Mouse (Mus musculus) hindbrain, embryonic 11.5 days (tissue): ENCODE measurements around the gene A830031A19Rik. TPM values are rescaled to one million over a fixed set of nuclear protein-coding genes. Genes with fewer than 3 reads are reported as not detected.
A peak's percentile ranks its signal among the peaks of the same experiment; 100 is the strongest.

ENCODE experiments used
- ATAC-seq: fragments of 200-750 bp; cut with Nextera tagmentation; 2 replicates; pipeline ENCODE4 v1.8.0; 2017; ENCODE audit warnings: mild to moderate bottlenecking, moderate TSS enrichment, moderate library complexity; ENCODE audit not compliant: low FRiP score
- DNase-seq: peaks from one replicate; pipeline ENCODE4 v3.0.0-alpha.2; 2015; ENCODE audit warnings: low spot score
- H3K27ac ChIP-seq: fragments of 300-500 bp; sonication (generic); 2 replicates; pipeline ENCODE4 v1.5.1; 2014; ENCODE audit warnings: mild to moderate bottlenecking, low read depth, low read length
- H3K27me3 ChIP-seq: fragments of 300-500 bp; sonication (generic); 2 replicates; pipeline ENCODE4 v1.6.1; 2014; ENCODE audit warnings: mild to moderate bottlenecking, low read length, moderate library complexity, mixed read lengths; ENCODE audit not compliant: control insufficient read depth, insufficient read depth
- H3K36me3 ChIP-seq: fragments of 300-500 bp; sonication (generic); 2 replicates; pipeline ENCODE4 v1.6.1; 2014; ENCODE audit warnings: mild to moderate bottlenecking, low read length, moderate library complexity, mixed read lengths; ENCODE audit not compliant: control insufficient read depth, insufficient read depth
- H3K4me1 ChIP-seq: fragments of 300-500 bp; sonication (generic); replicated peaks from 2 replicates; pipeline ENCODE4 v1.6.1; 2014; ENCODE audit warnings: low read length, mixed read lengths; ENCODE audit not compliant: control insufficient read depth, insufficient read depth
- H3K4me2 ChIP-seq: fragments of 300-500 bp; sonication (generic); replicated peaks from 2 replicates; pipeline ENCODE4 v1.6.1; 2014; ENCODE audit warnings: mild to moderate bottlenecking, low read depth, low read length
- H3K4me3 ChIP-seq: fragments of 300-500 bp; sonication (generic); 2 replicates; pipeline ENCODE4 v1.5.1; 2014; ENCODE audit warnings: low read depth, low read length
- H3K9ac ChIP-seq: fragments of 300-500 bp; sonication (generic); 2 replicates; pipeline ENCODE4 v1.6.1; 2014; ENCODE audit warnings: low read depth, low read length
- H3K9me3 ChIP-seq: fragments of 300-500 bp; sonication (generic); 2 replicates; pipeline ENCODE4 v1.6.1; 2016; ENCODE audit warnings: low read length; ENCODE audit not compliant: control insufficient read depth
- WGBS: fragments of 180-500 bp; shearing (Covaris S2); extraction: QIAGEN DNeasy Blood & Tissue Kit; methylation state at CpG from one replicate; pipeline ENCODE4 v1.1.7; 2014; 5-methylcytosine and 5-hydroxymethylcytosine counted together
- polyA plus RNA-seq: library from polyadenylated mRNA; unstranded; fragments of >200 nt; fragmentation: Nextera tagmentation; extraction: Ambion mirVana; gene quantifications from 2 replicates; pipeline ENCODE4 v1.2.1, GENCODE M21; 2014

Gene A830031A19Rik
- polyA plus RNA-seq, 1 experiment from 2014 or later = not detected

GRCm38 (mm10) chr11:24091393-24092080 lies 16.7 kb upstream of the A830031A19Rik start:
- Histone ChIP-seq H3K27me3 (no peaks in the 10 kb centered on the region), H3K4me2 (no peak overlapping the region), H3K4me3 (no peak overlapping the region), H3K27ac (no peak overlapping the region), H3K36me3 (no peaks in the 10 kb centered on the region), H3K4me1 (0 out of 2 replicates have a peak, but pooled peaks cover 3% of the 10 kb centered on the region), H3K9ac (no peak overlapping the region), H3K9me3 (no peaks in the 10 kb centered on the region)
- DNase-seq = no peak
- peak; percentile 18; the same call in 1 of the 2 replicates for ATAC-seq
- WGBS = 24% methylated on average over 15 of the region's 15 CpGs

- H3K27me3 ChIP-seq = no peaks in the 10 kb centered on the region
- H3K4me2 ChIP-seq = no peak overlapping the region
- H3K4me3 ChIP-seq = no peak overlapping the region
- 84% methylated on average over 4 of the region's 4 CpGs for WGBS
- ATAC-seq = no peak
- H3K9me3 ChIP-seq = no peaks in the 10 kb centered on the region
- H3K4me1 ChIP-seq = no peaks in the 10 kb centered on the region; the same call in 1 of the 2 replicates
- peaks cover 5% of the 10 kb centered on the region; the same call in 1 of the 2 replicates for H3K36me3 ChIP-seq
- no peak for DNase-seq
- no peak overlapping the region for H3K27ac ChIP-seq
- no peak overlapping the region for H3K9ac ChIP-seq
These were observed 15.6 kb upstream of the A830031A19Rik start for GRCm38 (mm10) chr11:24090443-24090842.

GRCm38 (mm10) chr11:24087069-24087468 lies 12.2 kb upstream of the A830031A19Rik start:
- no peak overlapping the region for H3K9ac ChIP-seq
- peaks cover 2% of the 10 kb centered on the region; the same call in 1 of the 2 replicates for H3K4me1 ChIP-seq
- no peaks in the 10 kb centered on the region for H3K27me3 ChIP-seq
- 82% methylated on average over 4 of the region's 4 CpGs for WGBS
- no peaks in the 10 kb centered on the region for H3K9me3 ChIP-seq
- no peak overlapping the region for H3K27ac ChIP-seq
- ATAC-seq = no peak
- no peak overlapping the region for H3K4me3 ChIP-seq
- H3K4me2 ChIP-seq = no peak overlapping the region
- DNase-seq = no peak
- peaks cover 5% of the 10 kb centered on the region; the same call in 1 of the 2 replicates for H3K36me3 ChIP-seq

- no peak overlapping the region for H3K9ac ChIP-seq
- no peak for DNase-seq
- H3K4me1 ChIP-seq = peaks cover 2% of the 10 kb centered on the region; the same call in 1 of the 2 replicates
These were observed 11.1 kb upstream of the A830031A19Rik start for GRCm38 (mm10) chr11:24085986-24086385.

GRCm38 (mm10) chr11:24084590-24084989 lies 9.7 kb upstream of the A830031A19Rik start:
- Histone ChIP-seq H3K4me3 (no peak overlapping the region), H3K4me2 (no peak overlapping the region), H3K9ac (no peak overlapping the region), H3K27ac (no peak overlapping the region), H3K36me3 (peaks cover 5% of the 10 kb centered on the region; the same call in 1 of the 2 replicates), H3K4me1 (peaks cover 2% of the 10 kb centered on the region; the same call in 1 of the 2 replicates), H3K27me3 (no peaks in the 10 kb centered on the region), H3K9me3 (no peaks in the 10 kb centered on the region)
- WGBS = 81% methylated on average over 4 of the region's 4 CpGs
- no peak for ATAC-seq
- DNase-seq = no peak

More at GRCm38 (mm10) chr11:24085986-24086385, 11.1 kb upstream of the A830031A19Rik start:
- H3K4me3 ChIP-seq = no peak overlapping the region
- no peak overlapping the region for H3K4me2 ChIP-seq
- ATAC-seq = no peak
- 58% methylated on average over 6 of the region's 6 CpGs for WGBS
- H3K27ac ChIP-seq = no peak overlapping the region
- no peaks in the 10 kb centered on the region for H3K9me3 ChIP-seq
- H3K36me3 ChIP-seq = peaks cover 5% of the 10 kb centered on the region; the same call in 1 of the 2 replicates
- H3K27me3 ChIP-seq = no peaks in the 10 kb centered on the region

- ATAC-seq (no peak), DNase-seq (no peak)
- no peak overlapping the region for H3K4me3 ChIP-seq
- H3K36me3 ChIP-seq = peaks cover 5% of the 10 kb centered on the region; the same call in 1 of the 2 replicates
- WGBS = 61% methylated on average over 3 of the region's 3 CpGs
- H3K27ac ChIP-seq = no peak overlapping the region
- peaks cover 2% of the 10 kb centered on the region; the same call in 1 of the 2 replicates for H3K4me1 ChIP-seq
- H3K9ac ChIP-seq = no peak overlapping the region
- no peaks in the 10 kb centered on the region for H3K27me3 ChIP-seq
- no peak overlapping the region for H3K4me2 ChIP-seq
- no peaks in the 10 kb centered on the region for H3K9me3 ChIP-seq
These were observed 9.2 kb upstream of the A830031A19Rik start for GRCm38 (mm10) chr11:24084077-24084476.

- peak overlapping the region; percentile 90 for H3K4me2 ChIP-seq
These were observed 8.6 kb upstream of the A830031A19Rik start for GRCm38 (mm10) chr11:24083423-24083822.

GRCm38 (mm10) chr11:24083076-24083405 lies 8.2 kb upstream of the A830031A19Rik start:
- Histone ChIP-seq H3K36me3 (peaks cover 5% of the 10 kb centered on the region; the same call in 1 of the 2 replicates), H3K4me3 (no peak overlapping the region), H3K9ac (peak overlapping the region; percentile 23; the same call in 1 of the 2 replicates), H3K4me1 (peaks cover 2% of the 10 kb centered on the region; the same call in 1 of the 2 replicates), H3K4me2 (peak overlapping the region; percentile 90; the same call in 1 of the 2 replicates), H3K27me3 (no peaks in the 10 kb centered on the region), H3K27ac (peak overlapping the region; percentile 24; the same call in 1 of the 2 replicates), H3K9me3 (no peaks in the 10 kb centered on the region)
- WGBS = 26% methylated on average over 1 of the region's 1 CpGs
- no peak for DNase-seq
- ATAC-seq = no peak

More at GRCm38 (mm10) chr11:24083423-24083822, 8.6 kb upstream of the A830031A19Rik start:
- Histone ChIP-seq H3K36me3 (peaks cover 5% of the 10 kb centered on the region; the same call in 1 of the 2 replicates), H3K9ac (peak overlapping the region; percentile 23; the same call in 1 of the 2 replicates), H3K27ac (peak overlapping the region; percentile 24; the same call in 1 of the 2 replicates), H3K27me3 (no peaks in the 10 kb centered on the region), H3K9me3 (no peaks in the 10 kb centered on the region), H3K4me3 (0 out of 2 replicates have a peak overlapping the region, but pooled peaks have one; percentile 4), H3K4me1 (peaks cover 2% of the 10 kb centered on the region; the same call in 1 of the 2 replicates)
- DNase-seq = no peak
- WGBS = 66% methylated on average over 7 of the region's 7 CpGs
- ATAC-seq = no peak
